Mouse (Mus musculus) forebrain, embryonic 13.5 days (tissue): ENCODE data around the gene 2510009E07Rik. TPM values are rescaled to one million over a fixed set of nuclear protein-coding genes. Genes with fewer than 3 reads are reported as not detected.
"Not testable (repeated sequence)": the region's sequence is repeated elsewhere in the genome, so short reads cannot be mapped to it uniquely, and the experiment has no call there.

ENCODE experiments used
- ATAC-seq: fragments of 200-750 bp; cut with Nextera tagmentation; 2 replicates; pipeline ENCODE4 v1.8.0; 2017
- H3K27ac ChIP-seq: fragments of 300-500 bp; sonication (generic); 2 replicates; pipeline ENCODE4 v1.5.1; 2015; ENCODE audit warnings: inconsistent platforms, mild to moderate bottlenecking, moderate library complexity
- H3K27me3 ChIP-seq: fragments of 300-500 bp; sonication (generic); 2 replicates; pipeline ENCODE4 v1.6.1; 2015; ENCODE audit warnings: mild to moderate bottlenecking, inconsistent platforms
- H3K36me3 ChIP-seq: fragments of 300-500 bp; sonication (generic); 2 replicates; pipeline ENCODE4 v1.6.1; 2015; ENCODE audit warnings: mild to moderate bottlenecking, inconsistent platforms; ENCODE audit not compliant: poor library complexity, severe bottlenecking
- H3K4me1 ChIP-seq: fragments of 300-500 bp; sonication (generic); 2 replicates; pipeline ENCODE4 v1.6.1; 2015; ENCODE audit warnings: inconsistent platforms
- H3K4me2 ChIP-seq: fragments of 300-500 bp; sonication (generic); 2 replicates; pipeline ENCODE4 v1.6.1; 2015; ENCODE audit warnings: inconsistent platforms, mild to moderate bottlenecking, moderate library complexity
- H3K4me3 ChIP-seq: fragments of 300-500 bp; sonication (generic); 2 replicates; pipeline ENCODE4 v1.5.1; 2015; ENCODE audit warnings: mild to moderate bottlenecking, inconsistent platforms
- H3K9ac ChIP-seq: fragments of 300-500 bp; sonication (generic); 2 replicates; pipeline ENCODE4 v1.6.1; 2015; ENCODE audit warnings: mild to moderate bottlenecking, inconsistent platforms
- H3K9me3 ChIP-seq: fragments of 300-500 bp; sonication (generic); replicated peaks from 2 replicates; pipeline ENCODE4 v1.6.1; 2016; ENCODE audit warnings: inconsistent platforms
- WGBS: fragments of 180-500 bp; shearing (Covaris S2); methylation state at CpG from one replicate; pipeline ENCODE4 v1.1.7; 2015; 5-methylcytosine and 5-hydroxymethylcytosine counted together
- polyA plus RNA-seq: library from polyadenylated mRNA; unstranded; fragments of >200 nt; fragmentation: Nextera tagmentation; extraction: Ambion mirVana; gene quantifications from 2 replicates; pipeline ENCODE4 v1.2.1, GENCODE M21; 2015

2510009E07Rik gene
- polyA plus RNA-seq, 1 experiment from 2014 or later = 32.1 TPM

DNA sequence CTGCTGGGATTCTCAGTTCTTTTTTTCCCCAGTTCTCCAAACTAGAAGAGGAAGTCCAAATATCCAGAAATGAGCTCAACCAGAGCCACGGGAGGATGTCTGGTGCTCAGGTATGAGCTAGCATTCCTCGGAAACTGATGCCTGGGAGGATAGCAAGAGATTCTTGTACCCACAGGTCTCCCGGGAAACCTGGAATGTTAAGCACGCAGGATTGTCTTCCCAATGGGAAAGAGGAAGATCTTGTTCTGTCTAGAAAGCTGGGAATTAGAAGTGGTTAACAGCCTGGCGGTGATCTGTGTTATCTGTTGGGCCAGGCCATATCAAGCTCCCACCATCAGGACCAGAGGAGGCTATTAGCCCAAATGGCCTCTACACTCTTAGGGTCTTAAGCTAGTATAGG, 10.2 kb upstream of the 2510009E07Rik start:
- Histone ChIP-seq H3K4me3 (no peak overlapping the region), H3K4me1 (peaks cover 8% of the 10 kb centered on the region; the same call in 1 of the 2 replicates), H3K4me2 (no peak overlapping the region), H3K9ac (no peak overlapping the region), H3K9me3 (peaks cover 14% of the 10 kb centered on the region), H3K27ac (no peak overlapping the region), H3K27me3 (no peaks in the 10 kb centered on the region), H3K36me3 (no peaks in the 10 kb centered on the region)
- no peak for ATAC-seq
- WGBS = 62% methylated on average over 5 of the region's 5 CpGs

DNA sequence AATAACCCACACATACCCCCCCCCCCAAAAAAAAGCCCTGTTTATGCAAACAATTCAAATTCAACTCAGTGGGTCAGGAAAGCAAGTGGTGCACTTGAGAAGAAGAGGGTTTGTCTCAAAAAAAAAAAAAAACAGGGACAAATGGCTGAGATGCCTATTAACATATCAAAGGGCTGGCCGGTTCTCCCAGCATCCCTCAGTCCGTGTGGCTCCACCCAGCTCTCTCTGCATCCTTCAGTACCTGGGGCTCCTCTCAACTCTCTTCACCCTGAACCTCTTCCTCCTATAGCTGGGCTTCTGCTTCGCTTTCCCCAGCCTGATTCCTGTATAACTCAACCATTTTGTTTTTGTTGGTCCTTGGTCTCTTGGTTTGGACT, 7.8 kb upstream of the 2510009E07Rik start:
- Histone ChIP-seq H3K36me3 (no peaks in the 10 kb centered on the region), H3K4me1 (peaks cover 8% of the 10 kb centered on the region; the same call in 1 of the 2 replicates), H3K9me3 (peaks cover 14% of the 10 kb centered on the region), H3K27ac (no peak overlapping the region), H3K4me2 (peak overlapping the region; percentile 45), H3K27me3 (no peaks in the 10 kb centered on the region), H3K9ac (no peak overlapping the region), H3K4me3 (peak overlapping the region; percentile 9)
- 3% methylated on average over 3 of the region's 3 CpGs for WGBS
- ATAC-seq = peak; percentile 89

GRCm38 (mm10) chr16:21701611-21702313, 7.3 kb upstream of the 2510009E07Rik start:
- Histone ChIP-seq H3K27ac (no peak overlapping the region), H3K4me1 (peaks cover 8% of the 10 kb centered on the region; the same call in 1 of the 2 replicates), H3K9ac (no peak overlapping the region), H3K4me3 (no peak overlapping the region), H3K9me3 (peaks cover 14% of the 10 kb centered on the region), H3K27me3 (no peaks in the 10 kb centered on the region), H3K4me2 (peak overlapping the region; percentile 45), H3K36me3 (no peaks in the 10 kb centered on the region)
- ATAC-seq = peak; percentile 62
- 17% methylated on average over 10 of the region's 10 CpGs for WGBS

GRCm38 (mm10) chr16:21698136-21698535, 3.7 kb upstream of the 2510009E07Rik start:
- H3K27ac ChIP-seq = no peak overlapping the region
- no peak overlapping the region for H3K4me3 ChIP-seq
- no peak overlapping the region for H3K9ac ChIP-seq
- H3K4me2 ChIP-seq = no peak overlapping the region
- no peaks in the 10 kb centered on the region for H3K36me3 ChIP-seq
- WGBS = 85% methylated on average over 3 of the region's 3 CpGs
- H3K27me3 ChIP-seq = no peaks in the 10 kb centered on the region
- no peak for ATAC-seq
- peaks cover 25% of the 10 kb centered on the region for H3K4me1 ChIP-seq
- peaks cover 14% of the 10 kb centered on the region for H3K9me3 ChIP-seq

DNA sequence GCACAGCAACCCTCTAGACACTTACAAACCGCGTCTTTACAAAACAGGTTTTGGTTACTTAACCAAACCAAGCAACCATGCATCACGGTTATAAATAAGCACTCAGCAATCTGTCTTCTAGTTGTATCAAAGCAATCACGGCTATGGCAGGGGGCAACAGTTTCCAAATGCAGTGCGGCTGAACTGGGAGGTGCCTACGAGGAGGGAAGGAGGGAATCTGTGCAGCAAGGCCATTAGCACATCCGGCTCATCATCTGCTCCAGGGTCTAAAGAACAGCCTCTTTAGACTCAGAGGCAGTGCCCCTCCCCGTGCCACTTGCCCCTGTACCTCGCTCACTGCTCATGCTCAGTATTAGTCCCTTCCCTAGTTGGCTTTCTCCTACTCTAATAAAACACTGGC, 2.5 kb upstream of the 2510009E07Rik start:
- H3K27ac ChIP-seq = no peak overlapping the region
- WGBS = 78% methylated on average over 9 of the region's 9 CpGs
- H3K4me2 ChIP-seq = no peak overlapping the region
- H3K4me1 ChIP-seq = peaks cover 32% of the 10 kb centered on the region
- peaks cover 14% of the 10 kb centered on the region for H3K9me3 ChIP-seq
- H3K36me3 ChIP-seq = no peaks in the 10 kb centered on the region
- H3K27me3 ChIP-seq = no peaks in the 10 kb centered on the region
- ATAC-seq = no peak
- H3K9ac ChIP-seq = no peak overlapping the region
- H3K4me3 ChIP-seq = no peak overlapping the region

DNA sequence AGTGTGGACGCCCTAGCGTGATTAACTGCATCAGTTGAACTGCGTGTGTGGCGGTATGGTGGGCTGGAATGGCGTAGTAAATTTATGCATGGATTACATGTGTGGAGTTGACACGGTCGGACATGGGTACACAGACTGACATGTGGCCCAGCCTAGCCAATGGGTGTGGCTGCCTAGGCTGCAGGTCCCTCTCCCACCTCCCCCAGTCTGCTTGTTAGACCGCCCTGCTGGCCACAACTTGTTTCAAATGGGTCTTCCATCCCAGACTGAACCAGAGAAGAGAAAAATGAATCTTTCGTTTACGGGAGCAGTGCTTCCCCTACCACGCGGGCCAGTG, 745 bp upstream of the 2510009E07Rik start:
- peak overlapping the region; percentile 91; the same call in 1 of the 2 replicates for H3K27ac ChIP-seq
- H3K4me2 ChIP-seq = peak overlapping the region; percentile 89
- peaks cover 44% of the 10 kb centered on the region for H3K4me1 ChIP-seq
- H3K27me3 ChIP-seq = no peaks in the 10 kb centered on the region
- H3K9me3 ChIP-seq = peaks cover 4% of the 10 kb centered on the region; the same call in 1 of the 2 replicates
- no peaks in the 10 kb centered on the region for H3K36me3 ChIP-seq
- ATAC-seq = peak; percentile 61
- 5% methylated on average over 11 of the region's 12 CpGs for WGBS
- H3K4me3 ChIP-seq = peak overlapping the region; percentile 86
- peak overlapping the region; percentile 92 for H3K9ac ChIP-seq

GRCm38 (mm10) chr16:21693981-21694462, 443 bp downstream of the 2510009E07Rik start:
- peak; percentile 79 for ATAC-seq
- H3K9me3 ChIP-seq = no peaks in the 10 kb centered on the region
- H3K4me2 ChIP-seq = peak overlapping the region; percentile 89
- no peaks in the 10 kb centered on the region for H3K36me3 ChIP-seq
- under 1% methylated on average over 45 of the region's 45 CpGs for WGBS
- H3K27me3 ChIP-seq = no peaks in the 10 kb centered on the region
- peak overlapping the region; percentile 91 for H3K27ac ChIP-seq
- H3K4me1 ChIP-seq = peaks cover 47% of the 10 kb centered on the region
- H3K9ac ChIP-seq = peak overlapping the region; percentile 92
- peak overlapping the region; percentile 86 for H3K4me3 ChIP-seq

- Histone ChIP-seq H3K36me3 (peaks cover 16% of the 10 kb centered on the region; the same call in 1 of the 2 replicates), H3K27ac (no peak overlapping the region), H3K9me3 (no peaks in the 10 kb centered on the region; the same call in 1 of the 2 replicates), H3K9ac (0 out of 2 replicates have a peak overlapping the region, but pooled peaks have one; percentile 9), H3K4me3 (no peak overlapping the region), H3K4me2 (no peak overlapping the region), H3K4me1 (peaks cover 43% of the 10 kb centered on the region), H3K27me3 (no peaks in the 10 kb centered on the region)
- no peak for ATAC-seq
- 46% methylated on average over 5 of the region's 5 CpGs for WGBS
Measured at GRCm38 (mm10) chr16:21690216-21690755, 4.2 kb downstream of the 2510009E07Rik start.

DNA sequence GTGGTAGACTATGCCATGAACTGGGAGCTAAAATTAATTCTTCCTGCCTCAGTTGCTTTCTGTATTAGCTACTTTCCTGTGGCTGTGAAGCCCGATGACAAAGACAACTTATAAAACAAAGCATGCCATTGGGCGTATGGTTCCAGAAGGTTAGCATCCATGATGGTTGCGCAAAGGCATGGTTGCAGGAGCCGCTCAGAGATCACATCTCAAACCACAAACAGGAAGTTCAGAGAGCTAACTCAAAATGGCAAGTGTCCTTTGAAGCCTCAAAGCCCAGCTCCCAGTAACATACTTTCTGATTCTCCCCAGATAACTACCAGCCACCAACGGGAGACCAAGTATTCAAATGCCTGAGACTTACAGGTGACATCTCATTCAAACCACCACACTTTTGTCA, 5.3 kb downstream of the 2510009E07Rik start:
- Histone ChIP-seq H3K9ac (no peak overlapping the region), H3K27ac (no peak overlapping the region), H3K4me3 (no peak overlapping the region), H3K36me3 (peaks cover 16% of the 10 kb centered on the region; the same call in 1 of the 2 replicates), H3K27me3 (no peaks in the 10 kb centered on the region), H3K9me3 (no peaks in the 10 kb centered on the region; the same call in 1 of the 2 replicates), H3K4me1 (peaks cover 37% of the 10 kb centered on the region), H3K4me2 (no peak overlapping the region)
- 94% methylated on average over 5 of the region's 5 CpGs for WGBS
- no peak for ATAC-seq

GRCm38 (mm10) chr16:21687406-21687805, 7.1 kb downstream of the 2510009E07Rik start:
- no peak overlapping the region for H3K27ac ChIP-seq
- H3K4me2 ChIP-seq = no peak overlapping the region
- H3K4me1 ChIP-seq = peaks cover 23% of the 10 kb centered on the region
- H3K9ac ChIP-seq = no peak overlapping the region
- H3K9me3 ChIP-seq = peaks cover 5% of the 10 kb centered on the region
- H3K36me3 ChIP-seq = peaks cover 27% of the 10 kb centered on the region
- no peaks in the 10 kb centered on the region for H3K27me3 ChIP-seq
- H3K4me3 ChIP-seq = no peak overlapping the region
- no peak for ATAC-seq
- WGBS = 90% methylated on average over 5 of the region's 5 CpGs

DNA sequence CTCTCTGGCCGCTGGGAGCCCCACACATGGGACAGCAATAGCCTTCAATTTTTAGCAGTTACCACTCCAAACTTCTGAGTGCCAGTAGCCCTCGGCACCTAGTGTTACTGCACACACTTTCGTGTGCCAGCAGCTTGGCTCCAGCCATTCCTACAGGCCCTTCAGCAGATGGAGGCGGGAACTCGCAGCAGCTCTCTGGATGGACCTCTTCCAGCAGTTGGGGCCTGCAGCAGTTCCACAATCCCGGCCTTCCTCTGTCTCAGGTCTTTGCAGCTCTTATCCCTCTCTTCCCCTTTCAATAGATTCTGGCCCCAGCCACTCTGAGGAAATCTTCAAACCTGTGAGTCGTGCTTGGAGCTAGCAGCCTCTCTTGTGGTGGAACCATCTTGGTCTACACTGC, 17.7 kb downstream of the 2510009E07Rik start:
- ATAC-seq = no peak
- no peak overlapping the region for H3K4me3 ChIP-seq
- H3K4me1 ChIP-seq = no peaks in the 10 kb centered on the region
- no peaks in the 10 kb centered on the region for H3K27me3 ChIP-seq
- no peak overlapping the region for H3K27ac ChIP-seq
- H3K36me3 ChIP-seq = peaks cover 13% of the 10 kb centered on the region
- H3K4me2 ChIP-seq = no peak overlapping the region
- H3K9me3 ChIP-seq = no peaks in the 10 kb centered on the region
- 94% methylated on average over 7 of the region's 7 CpGs for WGBS
- H3K9ac ChIP-seq = no peak overlapping the region

GRCm38 (mm10) chr16:21673651-21674050, 20.8 kb downstream of the 2510009E07Rik start:
- H3K27me3 ChIP-seq, ATAC-seq, H3K4me1 ChIP-seq, H3K4me2 ChIP-seq, H3K27ac ChIP-seq, H3K4me3 ChIP-seq, H3K9me3 ChIP-seq, H3K9ac ChIP-seq: not testable (repeated sequence)
- H3K36me3 ChIP-seq = peaks cover 13% of the 10 kb centered on the region
- WGBS = 88% methylated on average over 1 of the region's 1 CpGs
